Mouse (Mus musculus) bone marrow, adult 2 months (tissue): ENCODE data around the gene Atf1. TPM values are rescaled to one million over a fixed set of nuclear protein-coding genes. Genes with fewer than 3 reads are reported as not detected.

Experiments used
- H3K27ac ChIP-seq: fragments of 200-500 bp; 2 replicates; pipeline ENCODE4 v1.5.1; 2012; ENCODE audit warnings: low read depth, mild to moderate bottlenecking, control low read depth, inconsistent platforms, low read length; ENCODE audit not compliant: control insufficient read depth, poor library complexity, insufficient read depth
- H3K4me1 ChIP-seq: fragments of 200-500 bp; 2 replicates; pipeline ENCODE4 v1.6.1; 2011; ENCODE audit warnings: low read length; ENCODE audit not compliant: control insufficient read depth, insufficient read depth
- H3K4me3 ChIP-seq: fragments of 200-500 bp; replicated peaks from 2 replicates; pipeline ENCODE3; 2011; ENCODE audit warnings: mild to moderate bottlenecking, low read depth, low read length, control low read depth; ENCODE audit not compliant: control insufficient read depth
- CTCF ChIP-seq: fragments of 200-500 bp; IDR thresholded peaks from 2 replicates; pipeline ENCODE4 v1.5.1; 2011; ENCODE audit warnings: low read length, control low read depth; ENCODE audit not compliant: control insufficient read depth, insufficient read depth
- POLR2A ChIP-seq: fragments of 200-500 bp; IDR thresholded peaks from 2 replicates; pipeline ENCODE4 v1.6.1; 2011; ENCODE audit warnings: low read depth, mild to moderate bottlenecking, control low read depth, low read length, borderline replicate concordance; ENCODE audit not compliant: control insufficient read depth
- WGBS: fragments of 180-500 bp; shearing (Covaris S2); methylation state at CpG from one replicate; pipeline ENCODE4 v1.1.7; 2018; 5-methylcytosine and 5-hydroxymethylcytosine counted together
- polyA plus RNA-seq: library from polyadenylated mRNA; stranded (reverse); fragments of >200 nt; gene quantifications from 2 replicates; pipeline ENCODE4 v1.2.4, GENCODE M21; 2011; ENCODE audit warnings: low replicate concordance; ENCODE audit not compliant: missing spikeins, insufficient read depth, insufficient read length

The Atf1 gene
- polyA plus RNA-seq, 1 experiment: 58.0 TPM

GRCm38 (mm10) chr15:100186234-100186633 lies 41.4 kb upstream of the Atf1 start:
- WGBS: 78% methylated on average over 9 of the region's 9 CpGs
- H3K4me3 ChIP-seq: no peak overlapping the region
- no peak overlapping the region for H3K27ac ChIP-seq
- peaks cover 2% of the 10 kb centered on the region; the same call in 1 of the 2 replicates for H3K4me1 ChIP-seq
- TF ChIP-seq POLR2A: no peak
- TF ChIP-seq CTCF: no peak

- Histone ChIP-seq H3K4me1 (peaks cover 2% of the 10 kb centered on the region; the same call in 1 of the 2 replicates), H3K27ac (no peak overlapping the region), H3K4me3 (no peak overlapping the region)
- 64% methylated on average over 8 of the region's 8 CpGs for WGBS
- TF ChIP-seq POLR2A (no peak), CTCF (no peak)
Measured at GRCm38 (mm10) chr15:100186882-100187672, 40.5 kb upstream of the Atf1 start.

GRCm38 (mm10) chr15:100188542-100188941 lies 39.1 kb upstream of the Atf1 start:
- Histone ChIP-seq H3K4me3 (no peak overlapping the region), H3K27ac (no peak overlapping the region), H3K4me1 (peaks cover 2% of the 10 kb centered on the region; the same call in 1 of the 2 replicates)
- TF ChIP-seq CTCF: no peak
- TF ChIP-seq POLR2A: no peak
- 83% methylated on average over 5 of the region's 5 CpGs for WGBS

- H3K4me1 ChIP-seq: peaks cover 2% of the 10 kb centered on the region; the same call in 1 of the 2 replicates
- TF ChIP-seq POLR2A (no peak), CTCF (no peak)
- H3K4me3 ChIP-seq: no peak overlapping the region
- no peak overlapping the region for H3K27ac ChIP-seq
- WGBS: 88% methylated on average over 14 of the region's 14 CpGs
Measured at GRCm38 (mm10) chr15:100188962-100189404, 38.6 kb upstream of the Atf1 start.

DNA sequence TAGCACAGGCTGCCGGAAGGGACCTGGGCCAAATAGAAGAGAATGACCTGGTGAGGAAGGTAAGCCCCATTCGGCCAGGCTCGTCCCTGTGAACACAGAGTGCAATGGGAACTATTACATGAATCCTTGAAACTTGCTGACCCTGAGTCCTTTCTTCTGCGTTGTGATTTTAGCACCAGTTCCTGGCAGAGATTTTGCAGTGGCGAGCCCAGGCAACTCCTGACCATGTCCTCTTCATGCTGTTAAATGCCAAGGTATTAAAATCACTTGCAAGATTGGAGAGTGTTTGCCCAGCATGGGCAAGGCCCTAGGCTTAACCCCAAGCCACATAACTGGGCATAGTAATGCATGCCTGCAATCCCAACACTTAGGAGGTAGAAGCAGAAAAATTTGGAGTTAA lies 37.5 kb upstream of the Atf1 start:
- 86% methylated on average over 5 of the region's 5 CpGs for WGBS
- no peak overlapping the region for H3K27ac ChIP-seq
- TF ChIP-seq POLR2A (no peak), CTCF (no peak)
- H3K4me3 ChIP-seq: no peak overlapping the region
- H3K4me1 ChIP-seq: peaks cover 2% of the 10 kb centered on the region; the same call in 1 of the 2 replicates

- no peak for TF ChIP-seq POLR2A
- TF ChIP-seq CTCF: no peak
- H3K4me3 ChIP-seq: no peak overlapping the region
- WGBS: 91% methylated on average over 11 of the region's 11 CpGs
- no peak overlapping the region; the same call in 1 of the 2 replicates for H3K27ac ChIP-seq
- H3K4me1 ChIP-seq: no peaks in the 10 kb centered on the region; the same call in 1 of the 2 replicates
Measured at GRCm38 (mm10) chr15:100198983-100199745, 28.5 kb upstream of the Atf1 start.

DNA sequence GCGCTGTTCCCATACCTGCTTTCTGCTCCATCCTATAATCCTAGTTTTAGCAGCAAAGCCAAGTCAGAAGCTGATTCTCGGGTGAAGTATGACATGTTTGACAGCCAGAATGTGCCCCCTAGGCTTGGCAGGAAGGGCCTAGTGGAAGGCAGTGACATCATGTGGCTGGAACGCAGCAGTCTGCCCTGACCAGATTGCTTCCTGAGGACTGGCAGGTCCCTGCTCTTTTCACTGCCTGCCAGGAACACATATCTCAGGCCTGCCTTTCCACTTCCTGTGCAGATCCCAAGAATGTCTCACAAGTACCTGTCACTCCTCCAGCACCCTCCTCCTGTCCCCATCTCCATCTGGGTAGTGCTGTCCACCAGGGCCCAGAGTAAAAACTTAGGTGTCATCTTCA lies 27.8 kb upstream of the Atf1 start:
- H3K4me3 ChIP-seq: no peak overlapping the region
- TF ChIP-seq POLR2A (no peak), CTCF (no peak)
- WGBS: 79% methylated on average over 3 of the region's 3 CpGs
- no peak overlapping the region for H3K27ac ChIP-seq
- H3K4me1 ChIP-seq: no peaks in the 10 kb centered on the region; the same call in 1 of the 2 replicates

DNA sequence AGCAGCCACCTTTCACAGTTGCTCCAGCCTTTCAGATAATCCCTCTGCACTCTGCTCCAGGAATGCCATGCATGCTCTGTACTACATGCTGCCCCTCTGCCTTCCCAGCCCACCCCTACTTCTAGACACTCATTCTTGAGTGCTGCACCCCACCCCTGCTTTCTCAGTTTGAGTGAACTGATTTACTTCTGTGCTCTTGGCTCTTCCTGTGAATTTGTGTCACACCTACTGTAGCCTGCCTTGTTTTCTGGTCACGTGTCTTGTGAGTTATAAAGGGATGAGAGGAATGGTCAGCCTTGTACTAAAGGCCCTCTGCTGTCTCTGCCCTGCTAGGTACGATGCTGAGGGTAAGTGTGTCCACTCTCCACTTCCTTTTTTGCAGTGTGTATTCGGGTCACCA lies 25.8 kb upstream of the Atf1 start:
- WGBS: 77% methylated on average over 3 of the region's 3 CpGs

More for the DNA sequence above, 25.8 kb upstream of the Atf1 start:
- no peaks in the 10 kb centered on the region; the same call in 1 of the 2 replicates for H3K4me1 ChIP-seq
- H3K27ac ChIP-seq: no peak overlapping the region
- no peak overlapping the region for H3K4me3 ChIP-seq
- TF ChIP-seq CTCF (no peak), POLR2A (no peak)
